Mouse (Mus musculus) Patski (cell line): ENCODE data around the gene Gabbr2. TPM values are rescaled to one million over a fixed set of nuclear protein-coding genes. Genes with fewer than 3 reads are reported as not detected.
A peak's percentile ranks its signal among the peaks of the same experiment; 100 is the strongest.

Experiments used
- ATAC-seq: fragments of 100-300 bp; one replicate; pipeline ENCODE4 v1.8.0; 2021
- CTCF ChIA-PET: fragments of 350-600 bp; sonication (Branson Sonifier 250); formaldehyde crosslinking; loops from one replicate; lab custom pipeline; 2022; ENCODE audit warnings: inconsistent platforms; lab: Charles Lee
- POLR2A ChIA-PET: fragments of 350-600 bp; sonication (Branson Sonifier 250); formaldehyde crosslinking; loops from one replicate; lab custom pipeline; 2022; ENCODE audit warnings: antibody characterized with exemption, inconsistent platforms; lab: Charles Lee
- DNase-seq: peaks from one replicate; pipeline ENCODE4 v3.0.0-alpha.2; 2011; ENCODE audit warnings: low read depth, low spot score
- H3K27me3 ChIP-seq: fragments of 371-371 bp; one replicate; pipeline ENCODE4 v1.5.1; 2021
- CTCF ChIP-seq: fragments of 100-300 bp; IDR thresholded peaks from one replicate; pipeline ENCODE4 v1.5.1; 2021
- in situ Hi-C: fragments of 300-500 bp; cut with MboI; formaldehyde crosslinking; loops from 3 replicates; pipeline ENCODE4 v1.11.1; 2018; ENCODE audit warnings: low pct_unique_long_range_greater_than_20kb, mixed read lengths
- polyA plus RNA-seq: library from polyadenylated mRNA; unstranded; gene quantifications from one replicate; pipeline ENCODE4 v1.2.3, GENCODE M21; 2021

The Gabbr2 gene
- polyA plus RNA-seq = not detected

GRCm38 (mm10) chr4:46991016-46991958 lies at the start of gene Gabbr2:
Gene Gabbr2, minus strand, starts transcription at chr4:46991873.
- ATAC-seq = no peak
- peaks cover 34% of the 10 kb centered on the region for H3K27me3 ChIP-seq
- ChIA-PET POLR2A (no interaction called here), CTCF (no interaction called here)
- in situ Hi-C loops = no loop called here
- TF ChIP-seq CTCF = no peak
- no peak for DNase-seq

GRCm38 (mm10) chr4:47039586-47039985 lies 47.9 kb upstream of the Gabbr2 start:
- in situ Hi-C loops = loop anchor here (5.0 kb wide), 1 partner anchor 357 kb away; no protein-coding TSS in a partner anchor
- TF ChIP-seq CTCF = no peak
- CTCF ChIA-PET = interaction anchor here (4.1 kb wide), 1 partner anchor 11 kb away, joined by 17 read pairs; no protein-coding TSS in a partner anchor

GRCm38 (mm10) chr4:47037321-47037657 lies 45.6 kb upstream of the Gabbr2 start:
- ChIA-PET POLR2A (no interaction called here), CTCF (interaction anchor here (0.8 to 2.8 kb wide), 13 partner anchors 9 to 532 kb away, joined by 3 to 46 read pairs (median 5); no protein-coding TSS in a partner anchor)
- no peaks in the 10 kb centered on the region for H3K27me3 ChIP-seq
- no peak for TF ChIP-seq CTCF
- DNase-seq (no peak), ATAC-seq (peak; percentile 79)
- in situ Hi-C loops = loop anchor here (5.0 kb wide), 1 partner anchor 355 kb away; no protein-coding TSS in a partner anchor

More at GRCm38 (mm10) chr4:47039586-47039985, 47.9 kb upstream of the Gabbr2 start:
- no peak for DNase-seq
- POLR2A ChIA-PET = no interaction called here
- ATAC-seq = no peak
- no peaks in the 10 kb centered on the region for H3K27me3 ChIP-seq

GRCm38 (mm10) chr4:47036486-47037320 lies 45.0 kb upstream of the Gabbr2 start:
- ChIA-PET CTCF (interaction anchor here (0.8 to 2.8 kb wide), 16 partner anchors 8 to 531 kb away, joined by 3 to 46 read pairs (median 4); partner anchors contain the start of gene Anks6), POLR2A (no interaction called here)
- ATAC-seq (peak; percentile 80), DNase-seq (no peak)
- in situ Hi-C loops = loop anchor here (5.0 kb wide), 1 partner anchor 354 kb away; no protein-coding TSS in a partner anchor
- H3K27me3 ChIP-seq = no peaks in the 10 kb centered on the region
- TF ChIP-seq CTCF = no peak

GRCm38 (mm10) chr4:47035536-47035935 lies 43.9 kb upstream of the Gabbr2 start:
- ATAC-seq (no peak), DNase-seq (no peak)
- in situ Hi-C loops = loop anchor here (5.0 kb wide), 1 partner anchor 353 kb away; no protein-coding TSS in a partner anchor
- no peak for TF ChIP-seq CTCF
- POLR2A ChIA-PET = no interaction called here
- CTCF ChIA-PET = interaction anchor here (1.0 to 2.8 kb wide), 4 partner anchors 14 to 424 kb away, joined by 3 to 46 read pairs (median 6); partner anchors contain the start of gene Anks6
- H3K27me3 ChIP-seq = no peaks in the 10 kb centered on the region

- DNase-seq (no peak), ATAC-seq (no peak)
- ChIA-PET POLR2A (no interaction called here), CTCF (interaction anchor here (2.1 kb wide), 1 partner anchor 11 kb away, joined by 8 read pairs; no protein-coding TSS in a partner anchor)
- no peaks in the 10 kb centered on the region for H3K27me3 ChIP-seq
- no peak for TF ChIP-seq CTCF
- in situ Hi-C loops = no loop called here
These were observed 40.5 kb upstream of the Gabbr2 start for GRCm38 (mm10) chr4:47032171-47032570.

GRCm38 (mm10) chr4:47028791-47029190 lies 37.1 kb upstream of the Gabbr2 start:
- DNase-seq (no peak), ATAC-seq (no peak)
- TF ChIP-seq CTCF = no peak
- in situ Hi-C loops = no loop called here
- H3K27me3 ChIP-seq = no peaks in the 10 kb centered on the region
- POLR2A ChIA-PET = no interaction called here
- CTCF ChIA-PET = interaction anchor here (1.7 to 1.8 kb wide), 2 partner anchors 8 kb away, joined by 5 to 7 read pairs; no protein-coding TSS in a partner anchor

- ChIA-PET POLR2A (no interaction called here), CTCF (interaction anchor here (2.7 kb wide), 1 partner anchor 13 kb away, joined by 7 read pairs; no protein-coding TSS in a partner anchor)
- H3K27me3 ChIP-seq = no peaks in the 10 kb centered on the region
- no peak for TF ChIP-seq CTCF
- ATAC-seq (no peak), DNase-seq (no peak)
- in situ Hi-C loops = no loop called here
These were observed 32.3 kb upstream of the Gabbr2 start for GRCm38 (mm10) chr4:47023949-47024348.

GRCm38 (mm10) chr4:47022804-47023603 lies 31.3 kb upstream of the Gabbr2 start:
- CTCF ChIA-PET = no interaction called here
- DNase-seq (no peak), ATAC-seq (no peak)
- POLR2A ChIA-PET = no interaction called here
- in situ Hi-C loops = no loop called here
- no peaks in the 10 kb centered on the region for H3K27me3 ChIP-seq
- no peak for TF ChIP-seq CTCF
